Mouse (Mus musculus): ENCODE measurements around the gene Gm44973. TPM values are rescaled to one million over a fixed set of nuclear protein-coding genes. Genes with fewer than 3 reads are reported as not detected.

The Gm44973 gene
- polyA plus RNA-seq, 1 experiment from 2014 or later, result 1.5 TPM

GRCm38 (mm10) chr7:5036136-5036535 is 20.8 kb downstream of the Gm44973 start:
- Histone ChIP-seq H3K4me1 (ENCODE audit: control insufficient read depth, insufficient read depth, low read length) (peaks cover 6% of the 10 kb centered on the region; the same call in 1 of the 2 replicates), H3K9me3 (ENCODE audit: control insufficient read depth, low read length) (peaks cover 14% of the 10 kb centered on the region), H3K4me2 (ENCODE audit: low read depth, low read length) (no peak overlapping the region), H3K27ac (replicated peaks; ENCODE audit: low read depth, low read length) (no peak overlapping the region), H3K9ac (ENCODE audit: low read depth, low read length) (no peak overlapping the region), H3K36me3 (ENCODE audit: control insufficient read depth, insufficient read depth, low read length) (peaks cover 60% of the 10 kb centered on the region), H3K4me3 (ENCODE audit: low read depth, low read length) (no peak overlapping the region), H3K27me3 (replicated peaks; ENCODE audit: control insufficient read depth, insufficient read depth, low read length) (no peaks in the 10 kb centered on the region)
- no peak for DNase-seq (ENCODE audit: low spot score)
- WGBS, result 95% methylated on average over 9 of the region's 9 CpGs
- ATAC-seq (ENCODE audit: low read depth), result no peak

DNA sequence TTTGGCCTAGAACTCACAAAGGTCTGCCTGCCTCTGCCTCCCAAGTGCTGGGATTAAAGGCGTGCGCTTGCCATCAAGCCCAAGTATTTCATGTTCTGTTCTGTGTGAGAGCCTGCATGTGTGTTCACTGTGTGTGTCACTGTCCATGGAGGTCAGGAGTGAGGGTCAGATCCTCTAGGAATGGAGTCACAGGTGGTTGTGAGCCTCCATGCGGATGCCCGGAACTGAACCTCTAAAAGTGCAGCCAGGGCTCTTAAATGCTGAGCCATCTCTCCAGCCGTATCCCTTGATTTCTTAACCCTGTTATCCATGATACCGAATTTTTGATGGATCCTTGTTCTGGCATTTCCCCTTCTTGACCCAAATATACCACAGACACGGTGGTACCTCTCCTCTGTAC is 21.7 kb downstream of the Gm44973 start:
- no peak for DNase-seq (ENCODE audit: low spot score)
- Histone ChIP-seq H3K4me3 (ENCODE audit: low read depth, low read length) (no peak overlapping the region), H3K9ac (ENCODE audit: low read depth, low read length) (no peak overlapping the region), H3K9me3 (ENCODE audit: control insufficient read depth, low read length) (peaks cover 5% of the 10 kb centered on the region), H3K27me3 (replicated peaks; ENCODE audit: control insufficient read depth, insufficient read depth, low read length) (no peaks in the 10 kb centered on the region), H3K27ac (replicated peaks; ENCODE audit: low read depth, low read length) (no peak overlapping the region), H3K4me1 (ENCODE audit: control insufficient read depth, insufficient read depth, low read length) (peaks cover 6% of the 10 kb centered on the region; the same call in 1 of the 2 replicates), H3K36me3 (ENCODE audit: control insufficient read depth, insufficient read depth, low read length) (peaks cover 51% of the 10 kb centered on the region), H3K4me2 (ENCODE audit: low read depth, low read length) (no peak overlapping the region; the same call in 1 of the 2 replicates)
- ATAC-seq (ENCODE audit: low read depth), result no peak
- WGBS, result 96% methylated on average over 7 of the region's 7 CpGs

- Histone ChIP-seq H3K4me2 (ENCODE audit: low read depth, low read length) (peak overlapping the region; percentile 65), H3K4me1 (ENCODE audit: control insufficient read depth, insufficient read depth, low read length) (peaks cover 6% of the 10 kb centered on the region; the same call in 1 of the 2 replicates), H3K36me3 (ENCODE audit: control insufficient read depth, insufficient read depth, low read length) (peaks cover 47% of the 10 kb centered on the region), H3K27me3 (replicated peaks; ENCODE audit: control insufficient read depth, insufficient read depth, low read length) (no peaks in the 10 kb centered on the region), H3K9ac (ENCODE audit: low read depth, low read length) (no peak overlapping the region; the same call in 1 of the 2 replicates), H3K9me3 (ENCODE audit: control insufficient read depth, low read length) (peaks cover under 1% of the 10 kb centered on the region; the same call in 1 of the 2 replicates), H3K4me3 (ENCODE audit: low read depth, low read length) (peak overlapping the region; percentile 71), H3K27ac (replicated peaks; ENCODE audit: low read depth, low read length) (peak overlapping the region; percentile 97; the same call in 1 of the 2 replicates)
- ATAC-seq (ENCODE audit: low read depth) (no peak), DNase-seq (ENCODE audit: low spot score) (no peak)
- WGBS, result 90% methylated on average over 8 of the region's 8 CpGs
These were observed 22.2 kb downstream of the Gm44973 start for GRCm38 (mm10) chr7:5037467-5037866.

GRCm38 (mm10) chr7:5038109-5038732 is 22.9 kb downstream of the Gm44973 start, which contains the start of gene Zfp784:
Zfp784 (minus strand) TSS chr7:5038446.
- peak within 1 kb of the TSS; percentile 97 for H3K27ac ChIP-seq (replicated peaks; ENCODE audit: low read depth, low read length)
- H3K4me2 ChIP-seq (ENCODE audit: low read depth, low read length), result peak within 1 kb of the TSS; percentile 65
- H3K36me3 ChIP-seq (ENCODE audit: control insufficient read depth, insufficient read depth, low read length), result peaks cover 39% of the 10 kb centered on the region
- DNase-seq (ENCODE audit: low spot score) (peak; percentile 95), ATAC-seq (ENCODE audit: low read depth) (peak; percentile 97)
- H3K4me1 ChIP-seq (ENCODE audit: control insufficient read depth, insufficient read depth, low read length), result peaks cover 6% of the 10 kb centered on the region; the same call in 1 of the 2 replicates
- peak within 1 kb of the TSS; percentile 78 for H3K9ac ChIP-seq (ENCODE audit: low read depth, low read length)
- H3K9me3 ChIP-seq (ENCODE audit: control insufficient read depth, low read length), result no peaks in the 10 kb centered on the region
- H3K27me3 ChIP-seq (replicated peaks; ENCODE audit: control insufficient read depth, insufficient read depth, low read length), result no peaks in the 10 kb centered on the region
- WGBS, result under 1% methylated on average over 47 of the region's 48 CpGs
- H3K4me3 ChIP-seq (ENCODE audit: low read depth, low read length), result peak within 1 kb of the TSS; percentile 71

GRCm38 (mm10) chr7:5038940-5039339 is 23.6 kb downstream of the Gm44973 start:
- DNase-seq (ENCODE audit: low spot score) (no peak), ATAC-seq (ENCODE audit: low read depth) (no peak)
- Histone ChIP-seq H3K4me3 (ENCODE audit: low read depth, low read length) (peak overlapping the region; percentile 71), H3K27me3 (replicated peaks; ENCODE audit: control insufficient read depth, insufficient read depth, low read length) (no peaks in the 10 kb centered on the region), H3K9ac (ENCODE audit: low read depth, low read length) (peak overlapping the region; percentile 78), H3K27ac (replicated peaks; ENCODE audit: low read depth, low read length) (peak overlapping the region; percentile 97), H3K4me1 (ENCODE audit: control insufficient read depth, insufficient read depth, low read length) (peaks cover 6% of the 10 kb centered on the region; the same call in 1 of the 2 replicates), H3K4me2 (ENCODE audit: low read depth, low read length) (peak overlapping the region; percentile 65), H3K9me3 (ENCODE audit: control insufficient read depth, low read length) (no peaks in the 10 kb centered on the region), H3K36me3 (ENCODE audit: control insufficient read depth, insufficient read depth, low read length) (peaks cover 32% of the 10 kb centered on the region)
- 31% methylated on average over 5 of the region's 5 CpGs for WGBS

DNA sequence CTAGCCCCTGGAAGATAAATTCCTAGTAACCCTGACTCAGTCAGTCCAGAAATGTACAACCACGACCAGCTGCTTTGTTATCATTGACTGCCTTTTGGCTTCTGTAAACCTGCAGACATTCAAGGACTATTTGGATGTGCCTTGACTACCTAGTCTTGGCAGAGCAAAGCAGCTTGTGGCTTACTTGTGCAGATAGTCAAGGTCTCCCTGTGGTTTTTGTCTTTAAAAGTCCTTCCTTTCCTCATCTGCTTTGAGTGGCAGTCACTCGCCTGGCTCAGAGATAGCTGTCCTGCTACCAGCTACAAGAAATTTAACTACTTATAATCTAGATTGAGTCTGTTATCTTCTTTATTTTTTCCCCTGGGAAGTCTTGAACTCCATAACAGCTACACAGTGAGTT is 29.7 kb downstream of the Gm44973 start:
- Histone ChIP-seq H3K36me3 (ENCODE audit: control insufficient read depth, insufficient read depth, low read length) (0 out of 2 replicates have a peak, but pooled peaks cover 4% of the 10 kb centered on the region), H3K4me2 (ENCODE audit: low read depth, low read length) (no peak overlapping the region), H3K27ac (replicated peaks; ENCODE audit: low read depth, low read length) (no peak overlapping the region), H3K4me3 (ENCODE audit: low read depth, low read length) (no peak overlapping the region), H3K4me1 (ENCODE audit: control insufficient read depth, insufficient read depth, low read length) (no peaks in the 10 kb centered on the region), H3K27me3 (replicated peaks; ENCODE audit: control insufficient read depth, insufficient read depth, low read length) (no peaks in the 10 kb centered on the region), H3K9ac (ENCODE audit: low read depth, low read length) (no peak overlapping the region), H3K9me3 (ENCODE audit: control insufficient read depth, low read length) (no peaks in the 10 kb centered on the region)
- ATAC-seq (ENCODE audit: low read depth) (no peak), DNase-seq (ENCODE audit: low spot score) (no peak)
- 72% methylated on average over 2 of the region's 2 CpGs for WGBS

- no peak for DNase-seq (ENCODE audit: low spot score)
- 73% methylated on average over 2 of the region's 2 CpGs for WGBS
- Histone ChIP-seq H3K27ac (replicated peaks; ENCODE audit: low read depth, low read length) (no peak overlapping the region), H3K36me3 (ENCODE audit: control insufficient read depth, insufficient read depth, low read length) (no peaks in the 10 kb centered on the region), H3K9me3 (ENCODE audit: control insufficient read depth, low read length) (no peaks in the 10 kb centered on the region), H3K4me1 (ENCODE audit: control insufficient read depth, insufficient read depth, low read length) (peaks cover 5% of the 10 kb centered on the region), H3K4me3 (ENCODE audit: low read depth, low read length) (no peak overlapping the region), H3K27me3 (replicated peaks; ENCODE audit: control insufficient read depth, insufficient read depth, low read length) (no peaks in the 10 kb centered on the region), H3K9ac (ENCODE audit: low read depth, low read length) (no peak overlapping the region), H3K4me2 (ENCODE audit: low read depth, low read length) (no peak overlapping the region)
- no peak for ATAC-seq (ENCODE audit: low read depth)
These were observed 30.8 kb downstream of the Gm44973 start for GRCm38 (mm10) chr7:5046112-5046511.

DNA sequence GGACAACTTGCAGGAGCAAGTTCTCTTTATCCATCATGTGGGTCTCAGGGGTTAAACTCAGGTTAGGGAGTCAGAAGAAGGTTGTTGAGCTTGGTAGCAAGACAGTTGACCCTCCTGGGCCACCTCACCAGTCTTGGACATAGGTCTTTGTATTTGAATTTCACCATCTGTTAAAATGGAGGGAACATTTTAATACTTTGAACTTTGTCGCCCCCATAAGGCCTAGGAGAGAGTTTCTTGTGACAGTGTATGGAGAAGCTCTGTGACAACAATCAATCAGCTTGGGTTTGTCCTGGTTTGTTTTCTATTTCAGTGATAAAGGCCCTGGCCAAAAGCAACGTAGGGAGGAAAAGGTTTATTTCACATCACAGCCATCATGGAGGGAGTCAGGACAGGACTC is 32.0 kb downstream of the Gm44973 start:
- H3K4me2 ChIP-seq (ENCODE audit: low read depth, low read length), result no peak overlapping the region
- no peak overlapping the region for H3K9ac ChIP-seq (ENCODE audit: low read depth, low read length)
- ATAC-seq (ENCODE audit: low read depth) (no peak), DNase-seq (ENCODE audit: low spot score) (peak; percentile 38)
- H3K4me3 ChIP-seq (ENCODE audit: low read depth, low read length), result no peak overlapping the region
- H3K4me1 ChIP-seq (ENCODE audit: control insufficient read depth, insufficient read depth, low read length), result peaks cover 10% of the 10 kb centered on the region
- no peaks in the 10 kb centered on the region for H3K36me3 ChIP-seq (ENCODE audit: control insufficient read depth, insufficient read depth, low read length)
- H3K9me3 ChIP-seq (ENCODE audit: control insufficient read depth, low read length), result no peaks in the 10 kb centered on the region
- WGBS, result 36% methylated on average over 2 of the region's 2 CpGs
- H3K27ac ChIP-seq (replicated peaks; ENCODE audit: low read depth, low read length), result no peak overlapping the region
- 0 out of 2 replicates have a peak, but pooled peaks cover 7% of the 10 kb centered on the region for H3K27me3 ChIP-seq (replicated peaks; ENCODE audit: control insufficient read depth, insufficient read depth, low read length)
